Mouse (Mus musculus): Measurements from ENCODE around the gene Pde4d. TPM values are rescaled to one million over a fixed set of nuclear protein-coding genes. Genes with fewer than 3 reads are reported as not detected.

The Pde4d gene
- polyA plus RNA-seq, 1 experiment from 2014 or later, result 29.2 TPM

GRCm38 (mm10) chr13:108937272-108937671, 487.5 kb downstream of the Pde4d start:
- Histone ChIP-seq H3K4me2 (ENCODE audit: low read length) (no peak overlapping the region), H3K27me3 (ENCODE audit: control insufficient read depth, insufficient read depth, low read length) (no peaks in the 10 kb centered on the region), H3K4me1 (ENCODE audit: control insufficient read depth in 2 of 2, insufficient read depth in 2 of 2, low read length in 2 of 2) (no peaks in the 10 kb centered on the region), H3K9me3 (ENCODE audit: control insufficient read depth, low read length) (peaks cover 5% of the 10 kb centered on the region; the same call in 1 of the 2 replicates), H3K27ac (replicated peaks in 1 of 2; ENCODE audit: control insufficient read depth in 1 of 2, insufficient read depth in 1 of 2, low read depth in 2 of 2, low read length in 2 of 2) (no peak overlapping the region), H3K4me3 (ENCODE audit: control insufficient read depth in 1 of 2, insufficient read depth in 1 of 2, low read depth in 1 of 2, low read length in 2 of 2) (no peak overlapping the region), H3K9ac (ENCODE audit: low read length) (no peak overlapping the region), H3K36me3 (ENCODE audit: control insufficient read depth, insufficient read depth, low read length) (no peaks in the 10 kb centered on the region)
- no peak for ATAC-seq (ENCODE audit: insufficient number of reproducible peaks, insufficient read depth, low FRiP score, low read depth)
- 61% methylated on average over 2 of the region's 2 CpGs for WGBS

- Histone ChIP-seq H3K9ac (ENCODE audit: low read length) (no peak overlapping the region), H3K27me3 (ENCODE audit: control insufficient read depth, insufficient read depth, low read length) (no peaks in the 10 kb centered on the region), H3K4me2 (ENCODE audit: low read length) (no peak overlapping the region), H3K4me1 (ENCODE audit: control insufficient read depth in 2 of 2, insufficient read depth in 2 of 2, low read length in 2 of 2) (no peaks in the 10 kb centered on the region), H3K4me3 (ENCODE audit: control insufficient read depth in 1 of 2, insufficient read depth in 1 of 2, low read depth in 1 of 2, low read length in 2 of 2) (no peak overlapping the region), H3K27ac (replicated peaks in 1 of 2; ENCODE audit: control insufficient read depth in 1 of 2, insufficient read depth in 1 of 2, low read depth in 2 of 2, low read length in 2 of 2) (no peak overlapping the region), H3K9me3 (ENCODE audit: control insufficient read depth, low read length) (no peaks in the 10 kb centered on the region), H3K36me3 (ENCODE audit: control insufficient read depth, insufficient read depth, low read length) (no peaks in the 10 kb centered on the region)
- no peak for ATAC-seq (ENCODE audit: insufficient number of reproducible peaks, insufficient read depth, low FRiP score, low read depth)
- WGBS, result 94% methylated on average over 1 of the region's 1 CpGs
Observed at GRCm38 (mm10) chr13:108952911-108953310, 503.2 kb downstream of the Pde4d start.

- H3K27me3 ChIP-seq (ENCODE audit: control insufficient read depth, insufficient read depth, low read length), result no peaks in the 10 kb centered on the region
- WGBS, result 83% methylated on average over 4 of the region's 4 CpGs
- H3K4me1 ChIP-seq (ENCODE audit: control insufficient read depth in 2 of 2, insufficient read depth in 2 of 2, low read length in 2 of 2), result no peaks in the 10 kb centered on the region
- no peak overlapping the region for H3K9ac ChIP-seq (ENCODE audit: low read length)
- no peaks in the 10 kb centered on the region for H3K36me3 ChIP-seq (ENCODE audit: control insufficient read depth, insufficient read depth, low read length)
- no peak overlapping the region for H3K4me2 ChIP-seq (ENCODE audit: low read length)
- no peak overlapping the region for H3K4me3 ChIP-seq (ENCODE audit: control insufficient read depth in 1 of 2, insufficient read depth in 1 of 2, low read depth in 1 of 2, low read length in 2 of 2)
- H3K9me3 ChIP-seq (ENCODE audit: control insufficient read depth, low read length), result no peaks in the 10 kb centered on the region
- H3K27ac ChIP-seq (replicated peaks in 1 of 2; ENCODE audit: control insufficient read depth in 1 of 2, insufficient read depth in 1 of 2, low read depth in 2 of 2, low read length in 2 of 2), result no peak overlapping the region
- ATAC-seq (ENCODE audit: insufficient number of reproducible peaks, insufficient read depth, low FRiP score, low read depth), result no peak
Observed at GRCm38 (mm10) chr13:108956059-108956458, 506.3 kb downstream of the Pde4d start.

- Histone ChIP-seq H3K4me3 (ENCODE audit: control insufficient read depth in 1 of 2, insufficient read depth in 1 of 2, low read depth in 1 of 2, low read length in 2 of 2) (no peak overlapping the region), H3K36me3 (ENCODE audit: control insufficient read depth, insufficient read depth, low read length) (no peaks in the 10 kb centered on the region), H3K27me3 (ENCODE audit: control insufficient read depth, insufficient read depth, low read length) (no peaks in the 10 kb centered on the region), H3K27ac (replicated peaks in 1 of 2; ENCODE audit: control insufficient read depth in 1 of 2, insufficient read depth in 1 of 2, low read depth in 2 of 2, low read length in 2 of 2) (no peak overlapping the region), H3K4me2 (ENCODE audit: low read length) (no peak overlapping the region), H3K4me1 (ENCODE audit: control insufficient read depth in 2 of 2, insufficient read depth in 2 of 2, low read length in 2 of 2) (no peaks in the 10 kb centered on the region), H3K9ac (ENCODE audit: low read length) (no peak overlapping the region), H3K9me3 (ENCODE audit: control insufficient read depth, low read length) (no peaks in the 10 kb centered on the region)
- 57% methylated on average over 2 of the region's 2 CpGs for WGBS
- ATAC-seq (ENCODE audit: insufficient number of reproducible peaks, insufficient read depth, low FRiP score, low read depth), result no peak
Observed at GRCm38 (mm10) chr13:108964056-108964455, 514.3 kb downstream of the Pde4d start.

- H3K4me2 ChIP-seq (ENCODE audit: low read length), result no peak overlapping the region
- no peak for ATAC-seq (ENCODE audit: insufficient number of reproducible peaks, insufficient read depth, low FRiP score, low read depth)
- no peak overlapping the region for H3K4me3 ChIP-seq (ENCODE audit: control insufficient read depth in 1 of 2, insufficient read depth in 1 of 2, low read depth in 1 of 2, low read length in 2 of 2)
- 76% methylated on average over 1 of the region's 1 CpGs for WGBS
- no peaks in the 10 kb centered on the region for H3K4me1 ChIP-seq (ENCODE audit: control insufficient read depth in 2 of 2, insufficient read depth in 2 of 2, low read length in 2 of 2)
- H3K9ac ChIP-seq (ENCODE audit: low read length), result no peak overlapping the region
- no peak overlapping the region for H3K27ac ChIP-seq (replicated peaks in 1 of 2; ENCODE audit: control insufficient read depth in 1 of 2, insufficient read depth in 1 of 2, low read depth in 2 of 2, low read length in 2 of 2)
- H3K27me3 ChIP-seq (ENCODE audit: control insufficient read depth, insufficient read depth, low read length), result no peaks in the 10 kb centered on the region
- H3K9me3 ChIP-seq (ENCODE audit: control insufficient read depth, low read length), result no peaks in the 10 kb centered on the region
- H3K36me3 ChIP-seq (ENCODE audit: control insufficient read depth, insufficient read depth, low read length), result no peaks in the 10 kb centered on the region
Observed at GRCm38 (mm10) chr13:108981144-108981543, 531.4 kb downstream of the Pde4d start.

- Histone ChIP-seq H3K27me3 (ENCODE audit: control insufficient read depth, insufficient read depth, low read length) (no peaks in the 10 kb centered on the region), H3K27ac (replicated peaks in 1 of 2; ENCODE audit: control insufficient read depth in 1 of 2, insufficient read depth in 1 of 2, low read depth in 2 of 2, low read length in 2 of 2) (no peak overlapping the region), H3K9ac (ENCODE audit: low read length) (no peak overlapping the region), H3K36me3 (ENCODE audit: control insufficient read depth, insufficient read depth, low read length) (no peaks in the 10 kb centered on the region), H3K4me2 (ENCODE audit: low read length) (no peak overlapping the region), H3K4me1 (ENCODE audit: control insufficient read depth in 2 of 2, insufficient read depth in 2 of 2, low read length in 2 of 2) (no peaks in the 10 kb centered on the region), H3K4me3 (ENCODE audit: control insufficient read depth in 1 of 2, insufficient read depth in 1 of 2, low read depth in 1 of 2, low read length in 2 of 2) (no peak overlapping the region), H3K9me3 (ENCODE audit: control insufficient read depth, low read length) (no peaks in the 10 kb centered on the region)
- ATAC-seq (ENCODE audit: insufficient number of reproducible peaks, insufficient read depth, low FRiP score, low read depth), result no peak
- WGBS, result 69% methylated on average over 2 of the region's 2 CpGs
Observed at GRCm38 (mm10) chr13:108998739-108999138, 549.0 kb downstream of the Pde4d start.

GRCm38 (mm10) chr13:109024703-109025102, 575.0 kb downstream of the Pde4d start:
- no peaks in the 10 kb centered on the region for H3K36me3 ChIP-seq (ENCODE audit: control insufficient read depth, insufficient read depth, low read length)
- 55% methylated on average over 1 of the region's 1 CpGs for WGBS
- no peak overlapping the region for H3K4me2 ChIP-seq (ENCODE audit: low read length)
- H3K9me3 ChIP-seq (ENCODE audit: control insufficient read depth, low read length), result no peaks in the 10 kb centered on the region
- no peak overlapping the region for H3K4me3 ChIP-seq (ENCODE audit: control insufficient read depth in 1 of 2, insufficient read depth in 1 of 2, low read depth in 1 of 2, low read length in 2 of 2)
- H3K27ac ChIP-seq (replicated peaks in 1 of 2; ENCODE audit: control insufficient read depth in 1 of 2, insufficient read depth in 1 of 2, low read depth in 2 of 2, low read length in 2 of 2), result no peak overlapping the region
- no peak for ATAC-seq (ENCODE audit: insufficient number of reproducible peaks, insufficient read depth, low FRiP score, low read depth)
- H3K4me1 ChIP-seq (ENCODE audit: control insufficient read depth in 2 of 2, insufficient read depth in 2 of 2, low read length in 2 of 2), result no peaks in the 10 kb centered on the region
- no peak overlapping the region for H3K9ac ChIP-seq (ENCODE audit: low read length)
- no peaks in the 10 kb centered on the region for H3K27me3 ChIP-seq (ENCODE audit: control insufficient read depth, insufficient read depth, low read length)

GRCm38 (mm10) chr13:109047126-109047525, 597.4 kb downstream of the Pde4d start:
- H3K27me3 ChIP-seq (ENCODE audit: control insufficient read depth, insufficient read depth, low read length), result no peaks in the 10 kb centered on the region
- no peak for ATAC-seq (ENCODE audit: insufficient number of reproducible peaks, insufficient read depth, low FRiP score, low read depth)
- H3K4me3 ChIP-seq (ENCODE audit: control insufficient read depth in 1 of 2, insufficient read depth in 1 of 2, low read depth in 1 of 2, low read length in 2 of 2), result no peak overlapping the region
- no peak overlapping the region for H3K9ac ChIP-seq (ENCODE audit: low read length)
- no peaks in the 10 kb centered on the region for H3K9me3 ChIP-seq (ENCODE audit: control insufficient read depth, low read length)
- no peak overlapping the region for H3K4me2 ChIP-seq (ENCODE audit: low read length)
- no peaks in the 10 kb centered on the region for H3K4me1 ChIP-seq (ENCODE audit: control insufficient read depth in 2 of 2, insufficient read depth in 2 of 2, low read length in 2 of 2)
- no peaks in the 10 kb centered on the region for H3K36me3 ChIP-seq (ENCODE audit: control insufficient read depth, insufficient read depth, low read length)
- no peak overlapping the region for H3K27ac ChIP-seq (replicated peaks in 1 of 2; ENCODE audit: control insufficient read depth in 1 of 2, insufficient read depth in 1 of 2, low read depth in 2 of 2, low read length in 2 of 2)
- WGBS, result 65% methylated on average over 7 of the region's 7 CpGs
